Mouse (Mus musculus): Measurements from ENCODE around the gene Gm10477.
"Not testable (repeated sequence)": the region's sequence is repeated elsewhere in the genome, so short reads cannot be mapped to it uniquely, and the experiment has no call there.

DNA sequence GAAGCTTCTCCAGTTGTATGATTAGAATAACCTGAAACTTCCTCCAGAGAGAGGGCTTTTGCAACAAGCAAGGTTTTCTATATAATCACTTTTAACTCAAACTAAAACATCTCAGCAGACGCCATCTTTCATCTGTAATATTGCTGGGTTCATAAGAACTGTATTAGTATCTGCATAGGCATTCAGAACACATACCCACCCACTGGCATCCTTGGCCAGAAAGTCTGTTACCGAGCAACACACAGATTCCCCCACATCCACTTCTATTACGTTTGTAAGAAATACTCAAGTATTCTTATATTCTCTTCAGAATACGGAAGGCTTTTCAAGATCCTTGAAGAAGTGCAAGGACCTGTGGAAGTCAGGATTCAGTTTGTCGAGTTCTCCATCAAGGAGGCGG lies at the start of gene Gm10477:
- TF ChIP-seq CTCF (IDR thresholded peaks at IDR 0.05); EP300 (IDR thresholded peaks at IDR 0.05; ENCODE audit: insufficient read depth, low read depth, low read length): not testable (repeated sequence)
